In genomic region chr6:99364545-99364944, GRCm38 (mm10) we compare ENCODE assay signal across 21 mouse cellular contexts.
DNase-seq lines count a peak whose midpoint lies in the region; ATAC-seq and TF ChIP-seq lines count a peak whose summit lies in the region.
"Had no signal": no experiment of that assay in that cellular context is flagged by ENCODE, and none has a peak within 500 bp of the region (broad histone marks: within the 10 kb centered on the region; RNA-seq: fewer than 3 reads in every experiment).

No protein-coding gene starts in this region.

- no peaks in the 10 kb centered on the region for H3K27me3 ChIP-seq in forebrain, embryonic 14.5 days (replicated peaks; ENCODE audit: control insufficient read depth, insufficient read depth, low read length)
- H3K27me3 ChIP-seq in forebrain, embryonic 12.5 days, result no peaks in the 10 kb centered on the region
- H3K27me3 ChIP-seq in lung, embryonic 14.5 days (ENCODE audit: insufficient read depth, low read length), result no peaks in the 10 kb centered on the region
- H3K27me3 ChIP-seq: limb, embryonic 12.5 days; megakaryocyte, embryonic 14.5 days; midbrain, embryonic 15.5 days had no signal

- H3K4me3 ChIP-seq in forebrain, embryonic 14.5 days (ENCODE audit: low read depth, low read length), result no peak overlapping the region
- H3K4me3 ChIP-seq in forebrain, embryonic 12.5 days (replicated peaks), result no peak overlapping the region
- H3K4me3 ChIP-seq in lung, embryonic 14.5 days (ENCODE audit: low read depth, low read length), result no peak overlapping the region
- H3K4me3 ChIP-seq: embryonic facial prominence, embryonic 13.5 days; limb, embryonic 12.5 days; megakaryocyte, embryonic 14.5 days; midbrain, embryonic 15.5 days; myocyte had no signal

- no peaks in the 10 kb centered on the region for H3K4me1 ChIP-seq in forebrain, embryonic 14.5 days (ENCODE audit: control insufficient read depth, insufficient read depth, low read length)
- H3K4me1 ChIP-seq in forebrain, embryonic 12.5 days, result no peaks in the 10 kb centered on the region
- no peaks in the 10 kb centered on the region; the same call in 1 of the 2 replicates for H3K4me1 ChIP-seq in lung, embryonic 14.5 days (ENCODE audit: insufficient read depth)
- H3K4me1 ChIP-seq: limb, embryonic 12.5 days; midbrain, embryonic 15.5 days had no signal

- peak; percentile 32 for DNase-seq in forebrain, embryonic 14.5 days (ENCODE audit: low spot score)
- DNase-seq in lung, embryonic 14.5 days, result peak; percentile 73
- DNase-seq in lung, postnatal 25 days (ENCODE audit: low spot score), result no peak
- DNase-seq in testis, postnatal 14 days (ENCODE audit: low spot score), result peak; percentile 29
- DNase-seq in testis, postnatal 10 days (ENCODE audit: low spot score), result no peak
- DNase-seq in urinary bladder, postnatal 36 days (ENCODE audit: low spot score in 2 of 2), result no peak
- DNase-seq: adrenal gland, postnatal 25 days; cerebellum, adult 8-10 months; gastrocnemius, postnatal 25 days; kidney, adult 11 months; kidney, postnatal 10 days; retina, postnatal 1 day had no signal

- 76% methylated on average over 6 of the region's 6 CpGs for WGBS in forebrain, embryonic 14.5 days
- WGBS in forebrain, embryonic 12.5 days, result 81% methylated on average over 6 of the region's 6 CpGs
- WGBS in lung, embryonic 14.5 days, result 28% methylated on average over 6 of the region's 6 CpGs

- no peaks in the 10 kb centered on the region for H3K9me3 ChIP-seq in forebrain, embryonic 14.5 days (replicated peaks; ENCODE audit: control insufficient read depth, low read length)
- H3K9me3 ChIP-seq in forebrain, embryonic 12.5 days, result no peaks in the 10 kb centered on the region
- no peaks in the 10 kb centered on the region for H3K9me3 ChIP-seq in lung, embryonic 14.5 days (ENCODE audit: low read depth, low read length)
- H3K9me3 ChIP-seq: embryonic facial prominence, embryonic 13.5 days; limb, embryonic 12.5 days; megakaryocyte, embryonic 14.5 days; midbrain, embryonic 15.5 days had no signal

- no peak for ATAC-seq in forebrain, embryonic 14.5 days
- no peak for ATAC-seq in forebrain, embryonic 12.5 days (ENCODE audit: low FRiP score)
- ATAC-seq in lung, embryonic 14.5 days (ENCODE audit: insufficient read depth), result peak; percentile 44; the same call in 1 of the 2 replicates
- 0 out of 2 replicates have a peak, but pooled peaks have one; percentile 20 for ATAC-seq in megakaryocyte progenitor cell, adult 5-6 weeks (replicated peaks; ENCODE audit: poor library complexity)
- ATAC-seq: hindbrain, postnatal 0 days; midbrain, embryonic 15.5 days had no signal

- no peaks in the 10 kb centered on the region for H3K36me3 ChIP-seq in forebrain, embryonic 14.5 days (ENCODE audit: control insufficient read depth, insufficient read depth, low read length)
- H3K36me3 ChIP-seq in forebrain, embryonic 12.5 days (replicated peaks), result no peaks in the 10 kb centered on the region
- no peaks in the 10 kb centered on the region for H3K36me3 ChIP-seq in lung, embryonic 14.5 days (ENCODE audit: insufficient read depth)
- H3K36me3 ChIP-seq: embryonic facial prominence, embryonic 13.5 days; limb, embryonic 12.5 days; midbrain, embryonic 15.5 days had no signal

- H3K27ac ChIP-seq in forebrain, embryonic 14.5 days (ENCODE audit: low read depth, low read length), result no peak overlapping the region; the same call in 1 of the 2 replicates
- H3K27ac ChIP-seq in forebrain, embryonic 12.5 days, result no peak overlapping the region
- H3K27ac ChIP-seq in lung, embryonic 14.5 days (ENCODE audit: low read depth), result no peak overlapping the region
- H3K27ac ChIP-seq: embryonic facial prominence, embryonic 13.5 days; hindbrain, postnatal 0 days; limb, embryonic 12.5 days; liver, embryonic 14.5 days; midbrain, embryonic 15.5 days had no signal

- H3K4me2 ChIP-seq in forebrain, embryonic 14.5 days (ENCODE audit: low read length), result no peak overlapping the region
- no peak overlapping the region for H3K4me2 ChIP-seq in forebrain, embryonic 12.5 days
- no peak overlapping the region for H3K4me2 ChIP-seq in lung, embryonic 14.5 days
- H3K4me2 ChIP-seq: embryonic facial prominence, embryonic 13.5 days; limb, embryonic 12.5 days; midbrain, embryonic 15.5 days had no signal

- TF ChIP-seq CTCF in lung, embryonic 14.5 days (IDR thresholded peaks at IDR 0.05; ENCODE audit: low read depth), result no peak

- H3K9ac ChIP-seq in forebrain, embryonic 14.5 days (ENCODE audit: low read length), result no peak overlapping the region
- H3K9ac ChIP-seq in forebrain, embryonic 12.5 days, result no peak overlapping the region
- H3K9ac ChIP-seq in lung, embryonic 14.5 days, result no peak overlapping the region
- H3K9ac ChIP-seq: embryonic facial prominence, embryonic 13.5 days; limb, embryonic 12.5 days; liver, embryonic 14.5 days; midbrain, embryonic 15.5 days had no signal

Comparison
In these comparisons a context has a peak if more than half of its experiments do, and no peak if none do; other contexts are left out.
1. DNase-seq: peak in forebrain, embryonic 14.5 days (single experiment), lung, embryonic 14.5 days (single experiment) and testis, postnatal 14 days (single experiment); none in lung, postnatal 25 days (single experiment), testis, postnatal 10 days (single experiment) and urinary bladder, postnatal 36 days (0 of 2).
2. ATAC-seq: peak in lung, embryonic 14.5 days (single experiment) and megakaryocyte progenitor cell, adult 5-6 weeks (single experiment); none in forebrain, embryonic 14.5 days (single experiment) and forebrain, embryonic 12.5 days (single experiment).